Mouse (Mus musculus): ENCODE measurements around the gene 4930449I24Rik. TPM values are rescaled to one million over a fixed set of nuclear protein-coding genes. Genes with fewer than 3 reads are reported as not detected.

Gene 4930449I24Rik
- not detected in 2 replicates for polyA plus RNA-seq (2012; ENCODE audit: low replicate concordance)

DNA sequence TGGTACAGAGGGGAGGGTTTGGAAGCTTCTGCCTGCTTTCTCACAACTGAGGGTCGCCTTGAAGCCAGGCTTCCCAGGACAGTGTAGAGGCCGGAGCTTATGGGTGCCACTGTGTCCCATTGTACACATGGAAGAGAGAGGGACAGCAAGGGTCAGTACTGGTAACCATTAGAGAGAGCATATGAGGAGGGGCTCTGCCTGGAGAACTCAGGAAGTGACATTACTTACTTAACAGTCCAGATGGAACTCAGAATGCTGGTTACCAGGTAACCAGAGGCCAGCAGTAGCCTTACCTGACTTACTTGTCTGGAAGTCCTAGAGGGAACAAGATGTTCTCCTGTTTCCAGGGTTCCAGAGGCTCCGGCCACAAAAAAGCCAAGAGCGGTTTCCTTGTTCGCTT lies at the start of gene 4930449I24Rik:
4930449I24Rik (plus strand) TSS at position 301 of the 400 bp plus-strand sequence.

DNA sequence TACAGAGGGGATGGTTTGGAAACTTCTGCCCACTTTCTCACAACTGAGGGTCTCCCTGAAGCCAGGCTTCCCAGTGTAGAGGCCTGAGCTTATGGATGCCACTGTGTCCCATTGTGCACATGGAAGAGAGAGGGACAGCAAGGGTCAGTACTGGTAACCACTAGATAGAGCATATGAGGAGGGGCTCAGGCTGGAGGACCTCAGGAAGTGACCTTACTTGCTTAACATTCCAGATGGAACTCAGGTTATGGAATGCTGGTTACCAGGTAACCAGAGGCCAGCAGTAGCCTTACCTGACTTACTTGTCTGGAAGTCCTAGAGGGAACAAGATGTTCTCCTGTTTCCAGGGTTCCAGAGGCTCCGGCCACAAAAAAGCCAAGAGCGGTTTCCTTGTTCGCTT lies 20.5 kb upstream of the 4930449I24Rik start, which contains the start of gene Gm6408:
Gm6408 (plus strand) TSS at position 301 of the 400 bp plus-strand sequence.

DNA sequence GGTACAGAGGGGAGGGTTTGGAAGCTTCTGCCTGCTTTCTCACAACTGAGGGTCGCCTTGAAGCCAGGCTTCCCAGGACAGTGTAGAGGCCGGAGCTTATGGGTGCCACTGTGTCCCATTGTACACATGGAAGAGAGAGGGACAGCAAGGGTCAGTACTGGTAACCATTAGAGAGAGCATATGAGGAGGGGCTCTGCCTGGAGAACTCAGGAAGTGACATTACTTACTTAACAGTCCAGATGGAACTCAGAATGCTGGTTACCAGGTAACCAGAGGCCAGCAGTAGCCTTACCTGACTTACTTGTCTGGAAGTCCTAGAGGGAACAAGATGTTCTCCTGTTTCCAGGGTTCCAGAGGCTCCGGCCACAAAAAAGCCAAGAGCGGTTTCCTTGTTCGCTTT lies 11.1 kb upstream of the 4930449I24Rik start, which contains the start of gene Gm6370:
Gm6370 (plus strand) TSS at position 301 of the 400 bp plus-strand sequence.

DNA sequence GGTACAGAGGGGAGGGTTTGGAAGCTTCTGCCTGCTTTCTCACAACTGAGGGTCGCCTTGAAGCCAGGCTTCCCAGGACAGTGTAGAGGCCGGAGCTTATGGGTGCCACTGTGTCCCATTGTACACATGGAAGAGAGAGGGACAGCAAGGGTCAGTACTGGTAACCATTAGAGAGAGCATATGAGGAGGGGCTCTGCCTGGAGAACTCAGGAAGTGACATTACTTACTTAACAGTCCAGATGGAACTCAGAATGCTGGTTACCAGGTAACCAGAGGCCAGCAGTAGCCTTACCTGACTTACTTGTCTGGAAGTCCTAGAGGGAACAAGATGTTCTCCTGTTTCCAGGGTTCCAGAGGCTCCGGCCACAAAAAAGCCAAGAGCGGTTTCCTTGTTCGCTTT lies 11.6 kb downstream of the 4930449I24Rik start, which contains the start of gene Gm3402:
Gm3402 (plus strand) TSS at position 301 of the 400 bp plus-strand sequence.

GRCm38 (mm10) chr5:146525501-146525900 lies 23.3 kb downstream of the 4930449I24Rik start, which contains the start of gene Gm3404:
Gene Gm3404, plus strand, starts transcription at chr5:146525801.

DNA sequence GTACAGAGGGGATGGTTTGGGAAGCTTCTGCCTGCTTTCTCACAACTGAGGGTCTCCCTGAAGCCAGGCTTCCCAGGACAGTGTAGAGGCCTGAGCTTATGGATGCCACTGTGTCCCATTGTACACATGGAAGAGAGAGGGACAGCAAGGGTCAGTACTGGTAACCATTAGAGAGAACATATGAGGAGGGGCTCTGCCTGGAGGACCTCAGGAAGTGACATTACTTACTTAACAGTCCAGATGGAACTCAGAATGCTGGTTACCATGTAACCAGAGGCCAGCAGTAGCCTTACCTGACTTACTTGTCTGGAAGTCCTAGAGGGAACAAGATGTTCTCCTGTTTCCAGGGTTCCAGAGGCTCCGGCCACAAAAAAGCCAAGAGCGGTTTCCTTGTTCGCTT lies 35.1 kb downstream of the 4930449I24Rik start, which contains the start of gene Gm3409:
Gm3409 (plus strand) TSS at position 301 of the 400 bp plus-strand sequence.

Other genes with a start within 250 kb of the 4930449I24Rik start
- not detected in 2 replicates for gene Wasf3, start 117.4 kb upstream of the 4930449I24Rik start, polyA plus RNA-seq (2012; ENCODE audit: low replicate concordance)
- not detected in 2 replicates for gene Gm6408, start 20.4 kb upstream of the 4930449I24Rik start, polyA plus RNA-seq (2012; ENCODE audit: low replicate concordance)
- not detected in 2 replicates for gene Gm6370, start 11.0 kb upstream of the 4930449I24Rik start, polyA plus RNA-seq (2012; ENCODE audit: low replicate concordance)
- not detected in 2 replicates for gene Gm3402, start 11.7 kb downstream of the 4930449I24Rik start, polyA plus RNA-seq (2012; ENCODE audit: low replicate concordance)
- gene Gm3404, start 23.4 kb downstream of the 4930449I24Rik start, polyA plus RNA-seq (2012; ENCODE audit: low replicate concordance) = not detected in 2 replicates
- not detected in 2 replicates for gene Gm3409, start 35.2 kb downstream of the 4930449I24Rik start, polyA plus RNA-seq (2012; ENCODE audit: low replicate concordance)
- gene Gm3415, start 53.7 kb downstream of the 4930449I24Rik start, polyA plus RNA-seq (2012; ENCODE audit: low replicate concordance) = not detected in 2 replicates
- gene Gpr12, start 82.8 kb downstream of the 4930449I24Rik start, polyA plus RNA-seq (2012; ENCODE audit: low replicate concordance) = not detected in 2 replicates

Data from hematopoietic multipotent progenitor cell, adult 10-12 weeks (in vitro differentiated cells).